Mouse (Mus musculus): ENCODE measurements at regions not wholly inside any gene's neighbourhood (a gene's known extent, or its start where the extent isn't known, plus 50 kb on each side); places are given as distances from the start of the nearest gene placed in this dataset.
"Not testable (repeated sequence)": the region's sequence is repeated elsewhere in the genome, so short reads cannot be mapped to it uniquely, and the experiment has no call there.

DNA sequence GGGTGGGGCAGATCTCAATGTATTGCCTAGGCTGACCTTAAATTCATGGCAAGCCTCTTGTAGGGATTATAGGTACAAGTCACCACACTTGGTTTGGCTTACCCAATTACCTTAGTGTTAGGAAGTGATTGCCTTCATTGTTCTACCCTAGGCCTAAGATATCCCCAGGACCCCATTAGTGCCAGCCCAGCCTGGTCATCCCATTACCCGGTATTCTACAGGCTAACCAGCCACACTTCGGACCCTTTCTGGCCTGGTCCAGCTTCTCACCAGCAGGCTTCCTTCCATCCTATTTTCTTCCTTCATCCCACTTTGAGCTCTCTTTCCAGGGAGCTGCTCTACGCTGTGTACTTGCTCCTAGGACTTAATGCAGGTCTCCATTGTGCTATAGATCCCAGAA lies 59.5 kb downstream of the Tex35 start:
- DNase-seq (ENCODE audit: low spot score in 2 of 2), result no peak
- Histone ChIP-seq H3K27ac (no peak overlapping the region), H3K4me3 (no peak overlapping the region)
- no peak for TF ChIP-seq CTCF (conservative IDR thresholded peaks at IDR 0.05)

DNA sequence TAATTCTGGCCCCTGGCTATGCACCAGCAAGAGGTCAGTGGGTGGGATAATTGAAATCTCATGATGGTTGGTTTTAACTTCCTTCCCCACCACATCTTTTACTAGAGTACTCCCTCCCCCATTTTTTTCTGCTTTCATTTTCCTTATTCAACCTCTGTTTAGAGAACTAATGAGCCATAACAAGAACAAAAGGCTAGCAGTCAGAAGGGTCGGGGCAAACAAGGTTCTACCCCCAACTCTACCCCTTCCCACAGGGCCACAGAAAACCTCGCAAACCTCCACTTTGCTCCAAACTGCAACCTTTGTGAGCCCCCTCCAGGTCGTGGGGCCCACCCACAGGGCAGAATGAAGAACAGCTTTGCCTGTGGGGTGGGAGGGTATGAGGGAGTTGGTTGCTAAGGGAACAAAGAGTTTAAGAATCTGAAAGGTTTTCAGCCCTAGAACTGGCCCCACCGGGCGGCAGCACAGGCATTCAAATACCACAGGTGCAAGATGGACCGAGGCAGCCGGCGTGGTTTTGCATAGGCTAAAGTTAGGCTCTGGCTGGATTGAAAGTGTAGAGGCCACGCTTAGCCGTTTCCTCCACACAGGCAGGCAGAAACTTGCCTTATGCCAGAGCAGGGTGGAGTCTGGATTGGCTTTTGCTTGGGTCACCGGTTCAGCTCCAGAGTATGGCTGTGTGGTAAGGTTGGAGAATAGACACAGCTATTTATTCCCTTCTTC lies 60.1 kb downstream of the Tex35 start:
- Histone ChIP-seq H3K27ac (peak overlapping the region; percentile 48; the same call in 1 of the 2 replicates), H3K4me3 (no peak overlapping the region)
- no peak for DNase-seq (ENCODE audit: low spot score in 2 of 2)
- TF ChIP-seq CTCF (conservative IDR thresholded peaks at IDR 0.05), result no peak

DNA sequence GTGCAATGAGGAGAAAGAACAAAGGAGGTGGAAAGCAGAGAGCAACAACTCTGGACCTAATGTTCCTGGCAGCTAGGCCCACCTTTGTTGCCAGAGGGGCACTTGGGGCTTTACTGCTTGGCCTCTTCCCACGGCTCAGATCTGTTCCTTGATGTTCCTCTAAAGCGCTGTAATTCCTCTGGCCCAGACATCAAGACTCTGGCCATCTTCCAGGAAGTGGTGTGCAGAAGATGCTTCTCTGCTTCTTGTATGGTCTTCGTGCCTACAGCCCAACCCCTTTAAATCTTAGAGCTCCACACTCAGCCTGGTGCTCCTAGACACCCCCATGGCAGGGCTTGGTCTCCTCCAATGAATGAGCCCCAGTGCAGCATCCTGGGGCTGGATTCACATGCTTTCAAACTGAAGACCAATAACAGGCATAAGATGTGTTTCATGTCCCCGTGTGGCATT lies 60.7 kb downstream of the Tex35 start:
- Histone ChIP-seq H3K4me3 (no peak overlapping the region), H3K27ac (peak overlapping the region; percentile 48; the same call in 1 of the 2 replicates)
- TF ChIP-seq CTCF (conservative IDR thresholded peaks at IDR 0.05), result no peak
- no peak for DNase-seq (ENCODE audit: low spot score in 2 of 2)

DNA sequence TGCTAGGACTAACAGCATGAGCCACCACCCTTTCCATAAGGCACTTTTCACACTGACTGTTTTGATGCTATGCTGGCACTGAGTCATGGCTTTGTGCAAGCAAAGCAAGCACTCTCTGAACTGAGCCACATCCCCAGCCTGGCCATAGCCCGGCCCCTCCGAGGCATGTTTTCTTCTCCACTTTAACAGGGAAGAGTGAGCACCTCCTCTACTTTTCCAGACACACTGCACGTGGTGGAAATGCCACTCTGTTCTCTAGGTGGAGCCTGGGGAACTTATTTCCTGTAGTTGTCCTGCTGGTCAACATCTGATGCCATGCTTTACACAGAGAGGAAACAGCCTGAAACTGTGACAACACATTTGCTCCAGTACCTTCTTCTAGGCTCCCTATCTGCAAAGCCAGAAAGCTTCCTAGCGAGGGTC lies 61.7 kb downstream of the Tex35 start:
- no peak for TF ChIP-seq CTCF (conservative IDR thresholded peaks at IDR 0.05)

DNA sequence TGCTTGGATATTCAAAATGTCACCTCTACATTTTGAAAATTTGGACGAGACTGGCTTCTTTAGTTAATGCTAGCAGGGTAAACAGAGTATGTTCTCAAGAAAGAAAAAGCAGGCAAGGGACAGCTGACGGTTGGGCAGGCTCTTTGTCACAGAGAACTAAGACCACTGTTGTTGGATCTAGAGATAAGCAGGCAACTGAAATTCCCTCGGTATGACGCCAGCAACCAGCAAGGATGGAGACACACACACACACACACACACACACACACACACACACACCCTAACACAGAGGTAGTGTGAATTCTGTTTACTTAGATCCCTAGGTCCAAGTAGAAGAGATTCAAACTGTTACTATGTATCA lies 68.7 kb downstream of the Tex35 start:
- peak overlapping the region; percentile 80 for H3K27ac ChIP-seq
- TF ChIP-seq CTCF (conservative IDR thresholded peaks at IDR 0.05), result no peak
- DNase-seq (ENCODE audit: low spot score in 2 of 2), result no peak
- no peak overlapping the region for H3K4me3 ChIP-seq

More for the DNA sequence above, 61.7 kb downstream of the Tex35 start:
- Histone ChIP-seq H3K4me3 (no peak overlapping the region), H3K27ac (0 out of 2 replicates have a peak overlapping the region, but pooled peaks have one; percentile 48)
- DNase-seq (ENCODE audit: low spot score in 2 of 2), result no peak

DNA sequence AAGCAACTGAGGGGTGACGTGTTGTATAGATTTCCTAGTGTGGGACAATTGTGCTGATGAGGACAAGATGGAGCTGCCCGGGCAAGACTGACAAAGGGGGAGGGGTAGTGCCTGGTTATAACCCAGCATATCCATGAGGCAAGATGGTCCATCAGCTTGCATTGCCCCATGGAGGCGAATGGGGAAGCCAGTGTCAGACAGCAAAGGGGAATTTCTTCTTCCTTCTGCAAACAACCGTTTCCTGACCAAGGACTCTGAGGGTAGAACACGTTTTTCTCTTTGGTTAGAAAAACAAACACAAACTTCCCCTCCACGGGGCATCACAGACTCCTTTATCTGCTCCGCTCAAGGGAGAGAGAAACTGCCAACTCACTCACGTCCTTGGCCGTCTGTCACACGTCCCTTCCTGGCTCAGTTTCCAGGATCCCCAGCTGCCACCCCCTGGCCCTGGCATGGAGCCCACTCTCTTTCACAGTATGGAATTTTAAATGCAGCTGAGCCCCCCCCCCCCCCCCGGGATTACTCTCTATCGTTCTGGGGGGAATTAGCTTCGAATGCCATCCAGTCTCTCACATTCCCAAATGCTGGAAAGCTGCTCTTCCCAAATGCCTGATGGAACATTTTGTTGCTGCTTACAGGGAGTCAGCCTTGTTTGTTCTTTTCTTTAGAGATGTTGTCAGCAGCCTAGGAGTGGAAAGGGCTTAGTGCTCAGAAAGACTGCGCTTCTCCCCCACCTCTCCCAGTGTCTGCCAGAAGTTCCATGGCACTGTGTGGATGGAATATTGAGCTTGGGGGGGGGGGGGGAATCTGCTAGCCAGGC lies 69.3 kb downstream of the Tex35 start:
- no peak for TF ChIP-seq CTCF (conservative IDR thresholded peaks at IDR 0.05)
- H3K27ac ChIP-seq, result peak overlapping the region; percentile 80
- peak; percentile 34 to 55 for DNase-seq (ENCODE audit: low spot score in 2 of 2)
- H3K4me3 ChIP-seq, result peak overlapping the region; percentile 18; the same call in 1 of the 2 replicates

DNA sequence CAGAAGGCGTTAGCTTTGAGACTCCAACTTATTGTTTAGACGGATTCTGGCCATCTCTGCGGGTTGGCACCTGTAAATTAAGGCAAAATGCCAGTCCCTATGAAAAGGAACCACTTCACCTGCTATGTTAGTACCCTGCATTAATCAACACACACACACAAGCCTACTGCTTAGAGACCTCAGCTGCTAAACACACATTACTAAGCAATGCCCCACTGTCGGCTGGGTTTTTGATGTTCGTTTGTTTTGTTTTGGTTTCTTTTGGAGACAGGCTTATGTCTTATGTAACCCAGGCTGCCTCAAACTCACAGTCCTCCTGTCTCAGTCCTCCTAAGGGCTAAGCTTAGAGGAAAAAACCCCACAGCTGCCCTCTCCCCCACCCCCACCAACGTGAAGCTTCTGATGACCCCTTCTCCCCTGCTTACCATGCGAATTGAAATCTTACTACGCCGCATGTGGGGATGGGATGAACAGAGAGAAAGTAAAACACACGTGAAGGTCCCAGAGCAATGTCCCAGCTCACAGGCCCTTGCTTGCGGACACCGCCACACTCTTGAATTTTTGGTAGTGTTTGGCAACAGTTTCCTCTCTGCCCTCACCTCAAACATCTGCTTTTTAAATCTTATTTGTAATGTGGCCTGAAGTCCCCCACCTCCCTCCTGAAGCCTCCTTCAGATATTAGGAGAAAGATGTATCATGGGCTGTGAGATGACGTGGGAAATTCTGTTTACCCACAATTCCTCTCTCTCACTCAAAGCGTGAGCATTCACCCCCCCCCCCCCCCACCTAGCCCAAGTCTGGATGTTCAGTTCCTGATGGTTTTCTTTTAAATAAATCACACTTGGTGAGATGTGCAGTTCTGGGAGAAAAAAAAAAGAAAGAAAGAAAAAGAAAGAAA lies 70.1 kb downstream of the Tex35 start:
- Histone ChIP-seq H3K27ac (peak overlapping the region; percentile 80), H3K4me3 (no peak overlapping the region)
- DNase-seq (ENCODE audit: low spot score in 2 of 2), result no peak
- no peak for TF ChIP-seq CTCF (conservative IDR thresholded peaks at IDR 0.05)

DNA sequence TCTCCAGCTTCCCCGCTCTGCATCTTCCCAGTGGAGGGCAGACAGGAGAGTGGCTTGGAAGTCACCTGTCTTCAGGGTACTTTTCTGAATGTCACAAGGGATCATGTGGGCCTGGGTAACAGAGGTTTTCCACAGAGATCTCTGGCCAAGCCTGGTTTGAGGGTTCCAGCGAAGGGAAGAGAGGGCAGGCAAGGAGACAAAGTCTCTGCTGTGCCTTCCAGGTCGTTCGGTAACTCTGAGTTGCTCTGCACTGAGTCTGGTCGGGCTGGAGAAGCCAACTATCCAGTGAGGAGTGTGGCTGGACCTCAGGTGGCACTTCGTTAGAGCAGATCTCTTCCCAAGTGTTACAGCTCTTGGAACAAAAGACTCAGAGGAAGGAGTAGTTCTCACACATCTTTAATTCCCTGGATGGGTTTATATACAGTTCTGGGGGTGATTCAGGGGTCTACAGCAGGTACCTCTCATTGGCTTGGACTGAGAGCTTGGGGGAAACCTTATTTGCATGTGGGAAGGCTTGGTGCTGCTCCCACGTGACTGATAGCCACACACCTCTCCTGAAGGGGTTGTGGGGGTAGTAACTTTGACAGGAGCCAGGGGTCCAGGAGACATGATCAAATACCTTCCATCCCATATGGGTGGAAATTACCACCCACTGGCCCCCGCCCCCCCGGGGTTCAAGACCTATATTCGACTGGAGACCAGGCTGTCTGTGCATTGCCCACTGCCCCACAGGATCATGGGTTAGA lies 71.1 kb downstream of the Tex35 start:
- H3K27ac ChIP-seq, result peak overlapping the region; percentile 80; the same call in 1 of the 2 replicates
- TF ChIP-seq CTCF (conservative IDR thresholded peaks at IDR 0.05), result no peak
- H3K4me3 ChIP-seq, result no peak overlapping the region
- DNase-seq (ENCODE audit: low spot score in 2 of 2), result no peak

DNA sequence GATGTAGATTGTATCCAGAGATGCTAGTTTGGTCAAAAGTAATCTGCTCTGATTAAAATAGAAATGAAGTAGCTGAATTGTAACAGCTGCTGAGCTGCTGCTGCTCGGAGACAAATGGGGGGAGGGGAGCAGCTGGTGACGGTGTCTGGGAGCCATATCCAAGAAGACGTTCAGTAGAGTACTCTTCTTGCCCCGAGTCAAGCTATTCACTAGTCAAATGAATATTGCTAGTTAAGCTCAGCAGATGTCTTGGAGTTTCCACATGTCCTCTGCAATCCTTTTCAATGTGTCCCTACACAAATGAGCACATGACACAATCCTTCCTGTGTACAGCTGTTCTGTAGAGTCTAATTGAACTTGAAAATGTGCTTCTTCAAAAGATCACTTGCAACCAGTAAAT lies 71.7 kb downstream of the Tex35 start:
- H3K4me3 ChIP-seq, result no peak overlapping the region

DNA sequence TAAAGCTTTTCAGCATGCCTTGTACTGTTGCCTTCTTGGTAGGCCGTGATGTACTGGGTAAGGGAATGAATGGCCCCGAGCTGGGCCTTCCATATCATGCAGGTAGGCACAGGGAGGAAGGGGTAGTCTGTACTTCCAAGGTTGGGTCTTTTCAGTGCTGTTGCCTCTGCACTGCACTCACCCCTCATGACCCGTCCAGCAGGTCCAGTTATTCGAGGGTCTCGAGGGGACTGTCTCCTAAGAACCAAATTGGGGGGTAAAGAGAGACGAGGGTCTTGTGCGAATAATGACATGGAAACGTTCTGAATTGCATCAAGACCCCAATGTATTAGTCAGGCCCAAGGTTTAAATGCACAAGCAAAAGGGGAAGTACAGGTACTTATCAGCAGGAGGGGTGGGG lies 73.3 kb downstream of the Tex35 start:
- H3K4me3 ChIP-seq; DNase-seq (ENCODE audit: low spot score in 2 of 2); H3K27ac ChIP-seq: not testable (repeated sequence)

More for the DNA sequence above, 71.7 kb downstream of the Tex35 start:
- H3K27ac ChIP-seq, result no peak overlapping the region
- no peak for TF ChIP-seq CTCF (conservative IDR thresholded peaks at IDR 0.05)
- DNase-seq (ENCODE audit: low spot score in 2 of 2), result no peak

DNA sequence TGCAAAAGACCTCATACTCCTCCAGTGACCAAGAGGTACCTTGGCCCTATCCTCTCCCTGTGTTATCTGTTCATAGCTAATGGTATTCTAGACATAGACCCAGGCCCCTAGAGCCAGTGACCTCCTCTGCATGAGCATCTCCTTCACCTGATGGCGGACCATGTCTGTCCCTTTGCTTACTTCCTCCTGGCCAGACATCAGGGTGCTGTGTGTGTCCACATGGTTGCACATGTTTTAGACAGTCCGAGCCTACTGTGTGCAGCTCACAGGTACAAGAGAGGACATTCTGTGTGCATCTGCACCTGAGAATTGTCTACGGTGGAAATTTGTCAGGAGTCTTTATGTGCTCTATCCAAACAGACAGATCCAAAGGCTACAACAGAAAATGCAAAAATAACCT lies 79.8 kb downstream of the Tex35 start:
- no peak for DNase-seq (ENCODE audit: low spot score in 2 of 2)
- H3K4me3 ChIP-seq, result no peak overlapping the region
- no peak for TF ChIP-seq CTCF (conservative IDR thresholded peaks at IDR 0.05)
- H3K27ac ChIP-seq, result no peak overlapping the region

DNA sequence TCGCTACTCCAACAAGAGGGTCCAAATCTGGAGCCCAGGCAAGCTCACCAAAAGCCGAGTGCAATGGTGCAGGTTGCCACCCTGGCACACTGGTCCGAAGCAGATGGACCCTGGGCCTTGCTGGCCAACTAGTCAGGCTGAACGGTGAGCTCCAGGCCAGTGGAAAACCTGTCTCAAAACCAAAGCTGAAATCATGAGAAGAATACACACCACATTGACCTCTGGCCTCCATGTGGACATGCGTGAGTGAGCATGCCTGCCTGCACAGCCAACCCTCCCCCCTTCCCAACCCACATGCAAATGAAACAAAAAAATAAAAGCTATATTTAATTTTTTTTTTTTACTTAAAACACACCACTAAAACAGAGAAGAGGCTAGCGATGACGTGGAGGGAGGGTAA lies 80.8 kb downstream of the Tex35 start:
- TF ChIP-seq CTCF (conservative IDR thresholded peaks at IDR 0.05), result no peak
- no peak for DNase-seq (ENCODE audit: low spot score in 2 of 2)
- H3K4me3 ChIP-seq, result no peak overlapping the region
- H3K27ac ChIP-seq, result no peak overlapping the region

Data from layer of hippocampus, adult 2 months (tissue).